Mouse (Mus musculus): Measurements from ENCODE around the gene Ncoa5. TPM values are rescaled to one million over a fixed set of nuclear protein-coding genes. Genes with fewer than 3 reads are reported as not detected.
A peak's percentile ranks its signal among the peaks of the same experiment; 100 is the strongest.

Gene Ncoa5
- total RNA-seq, 2 experiments from 2014 or later, result 35.0 to 38.5 TPM

DNA sequence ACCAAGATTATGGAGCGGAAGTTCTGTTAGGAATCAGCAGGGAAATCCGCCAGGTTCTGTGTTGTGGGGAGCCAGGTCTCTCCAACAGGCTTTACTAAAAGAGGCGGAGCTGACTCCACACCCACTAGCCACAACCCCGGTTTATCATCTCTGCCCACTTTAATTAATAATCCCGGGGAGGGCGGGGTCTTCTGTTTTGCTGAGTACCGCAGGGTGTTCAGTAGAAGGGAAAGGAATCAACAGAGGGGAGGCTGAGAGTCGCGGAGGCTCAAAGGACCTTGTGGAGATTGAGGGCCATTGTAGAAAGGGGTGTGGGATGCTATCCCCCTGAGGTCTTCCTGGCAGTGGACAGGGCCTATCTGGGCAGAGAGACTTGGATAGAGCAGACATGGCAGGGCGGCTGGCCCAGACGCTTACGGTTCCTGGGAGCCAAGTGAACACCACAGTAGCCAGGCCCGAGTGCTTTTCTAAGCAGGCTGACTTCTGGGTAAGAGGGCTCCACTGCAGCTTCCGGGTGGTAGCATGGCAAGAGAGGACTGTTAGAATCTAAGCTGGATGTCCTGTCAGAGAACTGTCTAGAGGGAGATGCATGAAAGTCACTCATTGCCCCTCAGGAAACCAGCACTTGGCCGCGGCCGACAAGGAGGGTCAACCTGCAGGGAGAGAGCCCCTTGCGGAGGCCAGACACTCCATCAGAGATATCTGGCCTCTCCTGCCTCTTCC lies 16.3 kb upstream of the Ncoa5 start:
- no peak for ATAC-seq (replicated peaks; ENCODE audit: poor library complexity, severe bottlenecking)

DNA sequence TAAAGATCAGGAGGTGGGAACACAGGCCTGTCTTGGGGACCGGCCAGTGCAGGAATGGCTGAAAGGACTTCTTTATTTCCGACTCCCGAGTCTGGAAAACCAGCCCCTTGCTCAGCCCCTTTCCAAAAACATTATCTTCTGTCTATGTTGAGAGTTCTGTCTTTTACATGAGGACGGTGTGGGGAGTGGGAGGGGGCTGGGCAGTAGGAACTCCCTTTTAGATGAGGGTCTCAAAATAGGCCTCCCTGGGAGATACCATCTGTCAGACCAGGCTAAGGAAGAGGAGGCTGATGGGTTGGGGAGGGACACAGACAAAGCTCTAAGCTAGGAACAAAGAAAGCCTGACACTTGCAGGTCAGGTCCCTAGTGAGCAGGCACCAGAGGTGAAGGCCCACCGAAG lies 14.4 kb upstream of the Ncoa5 start:
- ATAC-seq (replicated peaks; ENCODE audit: poor library complexity, severe bottlenecking), result no peak

DNA sequence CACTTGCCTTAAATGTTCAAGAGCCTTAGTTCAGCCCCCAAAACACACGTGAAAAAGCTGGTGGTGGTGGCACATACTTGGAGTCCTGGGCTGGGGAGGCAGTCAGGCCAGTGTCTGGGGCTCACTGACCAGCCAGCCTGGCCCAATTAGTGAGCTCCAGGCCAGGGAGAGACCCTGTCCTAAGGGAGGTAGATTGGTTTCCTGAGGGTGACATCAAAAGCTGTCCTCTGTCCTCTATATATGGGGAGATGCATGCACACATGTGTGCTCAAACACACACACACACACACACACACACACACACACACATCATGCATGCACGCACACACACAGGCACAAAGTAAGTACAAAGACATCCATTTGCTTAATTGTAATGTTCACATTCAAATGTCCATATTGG lies 9.1 kb upstream of the Ncoa5 start:
- ATAC-seq (replicated peaks; ENCODE audit: poor library complexity, severe bottlenecking), result no peak

DNA sequence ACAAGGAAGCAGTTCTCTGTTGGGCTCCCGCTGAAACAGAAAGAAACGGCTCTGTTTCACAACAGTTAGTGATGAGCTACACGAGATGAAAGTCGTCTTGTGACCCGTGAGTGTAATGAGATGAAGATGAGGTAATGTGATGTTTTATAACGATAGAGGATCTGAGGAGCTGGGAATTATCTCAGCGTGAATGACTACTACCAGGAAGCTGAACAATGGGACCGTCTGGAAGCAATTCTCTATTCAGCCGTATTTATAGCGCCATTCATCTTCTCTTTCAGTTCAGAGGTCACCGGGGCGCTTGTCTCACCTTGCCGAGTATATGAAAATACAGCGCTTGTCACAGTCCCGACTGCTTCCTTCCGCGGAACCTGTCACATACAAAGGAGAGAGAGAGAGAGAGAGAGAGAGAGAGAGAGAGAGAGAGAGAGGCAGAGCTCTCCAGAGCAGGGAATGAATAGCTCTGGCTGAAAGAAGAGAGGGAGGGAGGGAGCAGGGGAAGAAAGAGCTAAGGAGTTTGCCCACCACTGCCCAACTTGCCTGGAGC lies 8.5 kb upstream of the Ncoa5 start:
- peak; percentile 80 for ATAC-seq (replicated peaks; ENCODE audit: poor library complexity, severe bottlenecking)

DNA sequence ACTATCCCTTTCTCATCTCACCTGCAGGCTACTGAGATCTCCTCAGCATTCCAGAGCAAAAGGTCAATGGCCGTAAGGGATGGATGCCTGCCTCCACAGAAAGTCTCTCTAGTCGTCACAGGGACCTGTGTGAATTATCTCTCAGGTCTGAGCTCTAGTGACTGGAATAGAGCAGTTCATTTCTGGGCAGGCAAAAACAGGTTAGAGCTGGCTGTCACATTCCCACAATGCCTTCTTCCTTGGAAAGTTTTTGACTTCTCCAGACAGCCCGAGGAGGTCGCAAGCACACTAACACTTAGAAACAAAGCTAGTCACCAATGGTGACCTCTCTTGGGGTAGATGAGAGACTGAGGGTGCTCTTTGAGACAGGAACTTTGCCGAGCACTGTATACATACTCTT lies 7.5 kb upstream of the Ncoa5 start:
- no peak for ATAC-seq (replicated peaks; ENCODE audit: poor library complexity, severe bottlenecking)

DNA sequence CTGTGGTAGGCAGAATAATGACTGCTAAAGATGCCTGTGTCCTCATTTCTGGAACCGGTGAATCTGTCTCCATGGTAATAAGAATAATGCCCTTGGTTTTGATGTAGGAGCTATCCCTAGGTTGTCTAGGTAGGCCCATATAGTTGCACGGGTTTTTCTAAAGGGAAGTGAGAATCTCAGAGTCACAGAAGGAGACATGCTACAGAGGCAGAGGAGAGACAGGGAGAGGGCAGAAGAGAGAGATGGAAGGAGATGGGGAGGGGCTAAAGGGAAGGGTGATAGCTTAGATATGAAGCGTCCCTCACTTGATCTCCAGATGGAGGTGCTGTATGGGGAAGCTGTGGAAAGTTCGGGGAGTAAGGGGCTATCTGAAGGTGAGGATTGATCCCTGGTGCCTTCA lies 2.7 kb upstream of the Ncoa5 start:
- no peak; the same call in 1 of the 2 replicates for ATAC-seq (replicated peaks; ENCODE audit: poor library complexity, severe bottlenecking)

DNA sequence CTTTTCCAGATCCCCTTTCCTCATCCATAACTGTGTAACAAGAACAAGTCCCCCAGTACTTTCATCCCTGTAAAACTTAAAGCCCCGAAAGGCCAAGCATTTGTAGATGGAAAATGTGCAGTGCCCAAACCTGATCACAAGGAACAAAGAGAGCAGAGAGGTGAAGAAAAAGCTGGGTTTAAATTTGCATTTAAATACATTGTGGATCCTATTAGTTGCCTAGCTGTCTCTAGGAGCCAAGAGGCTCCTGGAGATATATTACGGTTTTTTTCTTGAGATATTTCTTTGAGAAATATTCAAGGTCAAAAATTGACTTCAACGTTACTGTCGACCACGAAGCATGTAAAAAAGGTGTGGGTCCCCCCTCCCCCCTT lies 378 bp upstream of the Ncoa5 start:
- ATAC-seq (replicated peaks; ENCODE audit: poor library complexity, severe bottlenecking), result no peak

DNA sequence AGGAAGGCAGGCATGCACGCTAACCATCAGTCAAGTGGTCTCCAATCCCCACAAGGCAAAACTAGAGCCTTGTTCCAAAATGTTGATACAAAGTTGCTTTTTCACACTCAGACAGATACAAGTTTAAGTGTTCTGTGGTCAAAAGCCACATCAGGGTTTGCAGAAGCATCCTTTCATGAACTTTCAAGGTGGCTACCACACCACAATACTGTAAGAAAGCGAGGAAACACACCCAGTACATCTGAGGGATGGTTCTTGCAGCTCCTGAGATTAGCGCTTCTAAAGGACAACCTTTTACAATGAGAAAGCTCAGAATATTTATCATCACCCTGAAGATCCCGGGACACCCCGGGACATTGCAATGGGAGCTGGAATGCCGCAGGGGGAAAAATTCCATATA lies 1.4 kb downstream of the Ncoa5 start:
- no peak for ATAC-seq (replicated peaks; ENCODE audit: poor library complexity, severe bottlenecking)

DNA sequence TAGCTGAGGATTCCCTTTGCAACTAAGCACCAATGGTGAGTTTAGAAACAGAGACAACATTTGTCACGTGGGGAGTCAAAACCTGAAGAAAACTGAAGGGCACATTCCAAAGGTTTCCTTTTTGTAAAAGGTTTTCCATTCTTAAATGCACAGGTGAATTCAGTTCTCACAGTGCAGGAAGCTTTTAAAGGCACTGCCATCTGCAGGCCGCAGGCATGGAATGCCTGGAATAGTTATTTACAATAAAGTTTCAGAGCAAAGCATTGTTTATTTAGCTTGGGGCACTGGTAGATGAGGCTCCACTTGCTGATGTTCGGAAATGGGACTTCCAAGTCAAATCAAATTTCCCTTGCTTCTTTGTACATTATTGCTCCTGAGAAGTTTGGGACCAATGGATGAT lies 2.1 kb downstream of the Ncoa5 start:
- ATAC-seq (replicated peaks; ENCODE audit: poor library complexity, severe bottlenecking), result no peak

DNA sequence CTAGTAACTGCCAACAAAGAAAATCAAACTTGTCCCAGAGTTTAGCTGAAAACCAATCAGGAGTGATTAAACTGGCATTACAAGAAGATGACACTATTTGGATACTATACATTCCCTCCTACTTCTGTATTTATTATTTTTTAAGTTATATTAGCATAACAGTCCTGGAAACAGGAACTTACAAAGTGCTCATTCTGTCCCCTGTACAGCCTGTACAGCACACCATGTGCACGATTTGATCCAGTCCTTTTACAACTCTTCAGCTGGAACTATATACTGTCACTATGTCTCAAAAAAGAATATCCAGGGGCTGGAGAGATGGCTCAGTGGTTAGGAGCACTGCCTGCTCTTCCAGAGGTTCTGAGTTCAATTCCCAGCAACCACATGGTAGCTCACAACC lies 7.5 kb downstream of the Ncoa5 start:
- ATAC-seq (replicated peaks; ENCODE audit: poor library complexity, severe bottlenecking), result peak; percentile 66

DNA sequence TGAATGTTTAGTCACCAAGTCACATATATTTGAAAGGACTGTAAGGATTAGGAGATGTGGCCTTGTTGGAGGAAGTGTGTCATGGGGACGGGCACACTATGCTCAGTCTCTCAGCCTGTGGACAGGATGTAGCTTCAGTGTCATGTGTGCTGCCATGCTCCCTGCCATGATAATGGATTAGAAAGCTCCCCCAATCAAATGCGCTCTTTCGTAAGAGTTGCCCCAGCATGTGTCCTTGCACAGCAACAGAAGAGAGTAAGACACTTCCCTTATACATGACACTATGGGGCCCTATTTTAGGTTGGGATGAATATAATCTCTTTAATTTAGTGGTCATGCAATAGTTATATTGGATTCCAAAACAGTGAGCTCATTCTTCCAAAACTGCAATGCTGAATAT lies 14.2 kb downstream of the Ncoa5 start:
- ATAC-seq (replicated peaks; ENCODE audit: poor library complexity, severe bottlenecking), result peak; percentile 53

DNA sequence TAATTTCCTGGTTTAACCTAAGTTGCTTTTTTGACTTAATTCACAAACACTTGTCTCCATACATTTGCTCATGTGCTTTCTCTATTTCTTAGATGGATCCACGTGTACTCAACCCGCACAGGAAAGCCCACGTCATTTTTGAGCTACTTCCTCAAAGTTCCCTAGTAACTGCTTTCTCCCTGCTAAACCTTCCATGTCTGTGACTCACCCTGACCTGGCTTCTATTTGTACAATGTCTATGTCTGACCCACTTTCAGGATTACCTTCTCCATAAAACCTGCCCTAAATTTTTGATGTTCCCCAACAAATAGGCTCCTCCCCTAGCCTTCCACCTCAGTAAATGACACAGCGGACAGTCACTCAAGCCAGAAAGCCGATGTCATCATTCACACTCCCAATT lies 19.7 kb downstream of the Ncoa5 start:
- ATAC-seq (replicated peaks; ENCODE audit: poor library complexity, severe bottlenecking), result peak; percentile 80

DNA sequence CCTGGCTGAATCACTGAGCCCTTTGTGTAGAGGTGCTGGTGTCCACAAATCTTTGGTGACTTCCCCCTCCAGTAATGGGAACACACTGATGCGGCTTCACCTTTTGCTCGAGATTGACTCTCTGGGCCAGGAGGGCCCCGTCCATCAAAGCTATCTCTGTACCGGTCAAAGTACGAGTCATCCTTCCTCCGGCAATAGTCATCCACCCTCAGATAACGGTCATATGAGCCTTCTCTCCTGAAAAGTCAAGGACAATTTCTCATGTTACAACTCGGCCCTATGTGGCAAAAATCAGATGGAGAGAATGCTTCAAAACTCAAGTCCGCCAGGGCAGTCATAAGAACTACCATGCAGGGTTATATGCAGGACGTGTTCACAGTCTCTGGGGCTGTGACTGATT lies 24.3 kb downstream of the Ncoa5 start:
- ATAC-seq (replicated peaks; ENCODE audit: poor library complexity, severe bottlenecking), result no peak

DNA sequence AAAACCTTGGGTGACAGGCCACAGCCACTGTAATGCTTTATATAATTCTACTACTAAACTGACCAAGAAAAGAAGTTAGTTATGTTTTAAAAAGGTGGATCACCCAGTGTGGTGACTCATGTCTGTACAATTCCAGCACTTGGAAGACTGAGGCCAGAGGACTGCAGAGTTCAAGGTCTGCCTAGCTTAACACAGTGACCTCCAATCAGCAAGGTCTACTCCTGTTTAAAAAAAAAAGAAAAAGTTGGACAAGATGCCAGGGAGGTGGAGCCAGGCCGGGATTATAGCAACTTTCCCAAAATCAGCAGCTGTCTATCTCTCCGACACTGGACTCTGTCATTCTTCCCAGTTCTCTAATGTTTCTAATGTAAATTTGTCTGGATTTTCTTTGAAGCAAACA lies 25.1 kb downstream of the Ncoa5 start:
- ATAC-seq (replicated peaks; ENCODE audit: poor library complexity, severe bottlenecking), result no peak

DNA sequence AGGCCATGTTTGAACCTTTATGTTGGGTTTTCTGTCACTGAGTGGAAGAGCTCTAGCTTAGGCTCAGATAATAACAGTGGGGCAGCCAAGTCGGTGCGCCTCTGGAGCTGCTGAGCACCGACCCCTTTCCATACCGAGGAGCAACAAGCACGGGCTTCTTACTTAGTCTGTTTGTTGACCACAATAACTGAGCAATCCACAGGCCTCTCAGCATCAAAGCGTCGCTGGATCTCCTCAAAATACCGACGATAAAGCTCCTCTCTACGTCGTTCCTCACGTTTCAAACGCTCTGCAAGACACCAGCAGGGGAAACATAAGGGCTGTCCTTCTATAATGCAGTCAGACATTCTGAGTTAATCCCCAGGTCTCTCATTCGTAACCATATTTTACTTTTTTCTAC lies 25.5 kb downstream of the Ncoa5 start:
- ATAC-seq (replicated peaks; ENCODE audit: poor library complexity, severe bottlenecking), result no peak

DNA sequence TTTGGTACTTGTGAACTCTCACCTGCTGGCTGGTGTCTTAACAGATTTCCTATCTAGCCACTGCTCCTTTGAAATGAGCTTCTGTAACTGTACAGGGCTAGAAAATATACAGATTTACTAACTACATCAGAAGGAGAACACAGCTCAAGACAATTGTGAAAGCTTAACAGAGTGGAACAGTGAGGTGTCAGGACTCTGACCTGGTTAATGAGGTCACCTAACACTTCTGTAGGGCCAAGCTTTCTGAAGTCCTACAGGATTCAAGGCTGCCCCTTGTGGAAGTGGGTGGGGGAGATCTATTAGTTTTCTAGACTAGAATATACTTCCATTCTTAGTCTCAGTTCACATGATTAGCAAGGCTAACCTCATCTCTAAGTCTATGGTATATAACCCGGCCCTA lies 26.7 kb downstream of the Ncoa5 start:
- ATAC-seq (replicated peaks; ENCODE audit: poor library complexity, severe bottlenecking), result no peak

DNA sequence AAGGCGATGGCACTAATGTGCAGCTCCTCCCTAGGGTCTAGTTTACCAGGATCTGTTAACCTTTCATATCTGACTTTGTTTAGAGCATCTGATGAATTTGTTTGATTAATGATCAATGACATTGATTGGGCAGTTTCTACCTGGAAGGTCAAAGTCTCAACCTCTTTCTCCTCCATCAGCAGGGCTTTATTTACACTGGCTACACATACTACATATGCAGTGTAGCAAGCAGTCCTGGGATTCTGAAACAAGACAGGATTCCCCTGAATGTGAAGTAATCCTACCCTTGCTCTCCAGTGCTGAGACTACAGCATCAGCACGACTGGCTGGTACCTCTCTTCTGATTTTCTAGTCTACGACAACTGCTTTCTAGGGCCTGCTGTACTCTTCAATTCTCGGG lies 27.9 kb downstream of the Ncoa5 start:
- ATAC-seq (replicated peaks; ENCODE audit: poor library complexity, severe bottlenecking), result no peak

DNA sequence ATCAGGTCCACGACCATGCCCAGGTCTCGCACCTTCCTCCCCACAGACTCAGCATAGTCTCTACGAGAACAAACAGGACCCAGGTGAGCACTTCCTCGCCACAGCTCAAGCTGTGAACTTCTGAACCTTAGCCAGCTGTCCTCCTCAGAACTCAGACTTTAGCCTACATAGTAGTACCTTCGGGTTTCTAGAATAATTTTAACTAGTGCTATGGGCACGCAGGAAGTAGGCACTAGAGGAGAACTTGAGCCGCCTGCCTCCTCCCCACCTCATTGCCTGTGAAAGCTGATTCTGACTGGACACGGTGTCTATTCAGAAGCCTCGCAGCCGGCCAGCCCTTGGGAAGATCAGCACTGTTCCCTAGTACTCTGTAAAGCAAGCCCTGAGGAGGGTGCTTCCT lies 30.4 kb downstream of the Ncoa5 start:
- ATAC-seq (replicated peaks; ENCODE audit: poor library complexity, severe bottlenecking), result no peak

DNA sequence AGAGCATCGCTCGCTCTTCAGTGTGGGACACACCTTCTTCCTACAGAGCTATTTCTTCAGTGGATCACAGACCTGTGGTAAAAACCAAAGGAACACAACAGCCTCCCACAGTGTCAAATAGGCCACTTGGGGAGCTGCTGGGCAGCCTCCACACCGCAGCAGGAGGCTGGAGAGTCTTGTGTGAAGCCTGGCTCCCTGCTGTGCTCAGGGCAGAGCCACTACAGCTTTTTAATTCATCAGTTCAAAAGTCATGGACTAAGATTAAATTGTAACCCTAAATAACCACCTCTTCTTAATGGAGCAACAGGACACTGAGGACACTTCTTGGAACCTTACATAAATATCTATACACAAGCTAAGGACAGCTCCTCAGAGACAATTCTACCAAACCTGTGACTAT lies 31.6 kb downstream of the Ncoa5 start:
- no peak for ATAC-seq (replicated peaks; ENCODE audit: poor library complexity, severe bottlenecking)

DNA sequence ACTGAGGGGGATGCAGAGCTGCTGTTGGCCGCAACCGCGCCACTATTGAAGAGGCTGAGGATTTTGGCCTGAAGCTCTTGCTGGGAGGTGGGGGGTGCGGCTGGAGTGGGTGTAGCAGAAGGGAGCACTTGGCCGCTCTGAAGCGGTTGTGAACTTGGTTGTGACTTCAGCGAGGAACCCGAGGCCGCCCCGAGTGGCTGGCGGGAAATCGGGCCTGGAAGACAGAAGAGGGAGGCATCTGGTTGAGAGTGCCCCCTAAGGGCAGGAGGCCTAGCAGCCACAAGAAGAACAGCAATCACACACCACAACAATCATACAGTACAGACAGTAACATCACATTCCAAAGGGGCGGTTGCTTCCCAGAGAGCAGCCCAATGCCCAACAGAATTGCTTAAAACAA lies 32.7 kb downstream of the Ncoa5 start:
- ATAC-seq (replicated peaks; ENCODE audit: poor library complexity, severe bottlenecking), result no peak

DNA sequence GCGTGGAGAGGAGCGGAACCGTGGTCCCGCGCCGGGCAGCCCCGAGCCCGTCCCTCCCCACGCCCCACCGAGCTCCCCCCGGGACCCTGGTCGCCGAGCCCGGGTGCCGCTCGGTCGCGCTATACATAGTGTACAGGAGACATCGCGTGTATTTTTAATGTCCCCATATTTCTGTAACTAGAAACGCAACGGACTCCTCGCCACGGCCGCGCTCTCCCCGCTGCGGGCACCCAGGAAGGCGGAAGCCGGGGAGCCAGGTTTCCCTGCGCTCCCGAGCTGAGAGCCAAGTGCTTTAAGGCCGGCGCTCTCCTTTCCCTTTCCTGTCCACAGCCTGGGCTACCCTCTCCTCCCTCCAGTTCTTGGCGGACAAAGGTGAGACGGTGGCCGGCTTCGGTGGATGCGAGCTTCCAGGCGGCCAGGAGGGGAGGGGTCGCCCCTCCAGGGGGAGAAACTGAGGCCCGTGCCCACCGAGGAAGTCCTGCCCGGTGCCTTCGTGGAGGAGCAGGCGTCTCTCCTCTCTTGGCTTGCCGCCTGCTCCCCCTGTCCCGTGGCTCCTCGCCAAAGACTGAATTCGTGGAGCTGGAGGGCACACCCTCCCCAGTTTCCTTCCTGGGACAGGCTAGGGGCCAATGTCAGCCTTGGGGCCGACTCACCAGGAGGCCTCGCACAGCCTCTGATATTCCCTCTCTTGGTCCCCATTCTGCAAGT lies 36.8 kb downstream of the Ncoa5 start:
- 0 out of 2 replicates have a peak, but pooled peaks have one; percentile 11 for ATAC-seq (replicated peaks; ENCODE audit: poor library complexity, severe bottlenecking)

All from granulocyte monocyte progenitor cell, adult 5-6 weeks (primary cell).